Mouse (Mus musculus) retina, postnatal 1 day (tissue): ENCODE measurements at regions not wholly inside any gene's neighbourhood (a gene's known extent, or its start where the extent isn't known, plus 50 kb on each side); places are given as distances from the start of the nearest gene placed in this dataset.

Source experiments
- DNase-seq: peaks from one replicate; pipeline ENCODE4 v3.0.0-alpha.2; 2012

GRCm38 (mm10) chr17:44420098-44421070 is 232.0 kb downstream of the Clic5 start:
- peak; percentile 38 for DNase-seq

GRCm38 (mm10) chr17:44422161-44422560 is 233.8 kb downstream of the Clic5 start:
- DNase-seq = no peak

- no peak for DNase-seq
Observed at GRCm38 (mm10) chr17:44422865-44423264, 234.5 kb downstream of the Clic5 start.

- DNase-seq = no peak
Observed at GRCm38 (mm10) chr17:44423471-44423985, 235.1 kb downstream of the Clic5 start.

- DNase-seq = no peak
Observed at GRCm38 (mm10) chr17:44432524-44433295, 244.3 kb downstream of the Clic5 start.

- DNase-seq = no peak
Observed at GRCm38 (mm10) chr17:44433296-44433653, 244.9 kb downstream of the Clic5 start.

- DNase-seq = no peak
Observed at GRCm38 (mm10) chr17:44436536-44437043, 248.2 kb downstream of the Clic5 start.

- no peak for DNase-seq
Observed at GRCm38 (mm10) chr17:44438526-44438925, 250.1 kb downstream of the Clic5 start.

GRCm38 (mm10) chr17:44443460-44443859 is 255.1 kb downstream of the Clic5 start:
- DNase-seq = no peak

GRCm38 (mm10) chr17:44445361-44445760 is 257.0 kb downstream of the Clic5 start:
- no peak for DNase-seq
